8 mouse cellular contexts compared by ENCODE assay signal in genomic region chr17:12660572-12661260, GRCm38 (mm10). TPM values are rescaled to one million over a fixed set of nuclear protein-coding genes. Genes with fewer than 3 reads are reported as not detected.
DNase-seq lines count a peak whose midpoint lies in the region; ATAC-seq and TF ChIP-seq lines count a peak whose summit lies in the region.
"Had no signal": no experiment of that assay in that cellular context is flagged by ENCODE, and none has a peak within 500 bp of the region (broad histone marks: within the 10 kb centered on the region; RNA-seq: fewer than 3 reads in every experiment).

No protein-coding gene starts in this region.

- no peaks in the 10 kb centered on the region for H3K4me1 ChIP-seq in intestine, postnatal 0 days (replicated peaks; ENCODE audit: control insufficient read depth, insufficient read depth, low read length)
- no peaks in the 10 kb centered on the region for H3K4me1 ChIP-seq in neural tube, embryonic 13.5 days (replicated peaks)

- no peaks in the 10 kb centered on the region for H3K27me3 ChIP-seq in intestine, postnatal 0 days (replicated peaks; ENCODE audit: control insufficient read depth, insufficient read depth, low read length)
- H3K27me3 ChIP-seq in neural tube, embryonic 13.5 days: no peaks in the 10 kb centered on the region

- no peak overlapping the region for H3K9ac ChIP-seq in intestine, postnatal 0 days (ENCODE audit: low read depth, low read length)
- no peak overlapping the region for H3K9ac ChIP-seq in neural tube, embryonic 13.5 days

- no peaks in the 10 kb centered on the region; the same call in 1 of the 2 replicates for H3K36me3 ChIP-seq in intestine, postnatal 0 days (ENCODE audit: control insufficient read depth, insufficient read depth)
- no peaks in the 10 kb centered on the region for H3K36me3 ChIP-seq in neural tube, embryonic 13.5 days

- H3K9me3 ChIP-seq in intestine, postnatal 0 days (ENCODE audit: control insufficient read depth): no peaks in the 10 kb centered on the region
- no peaks in the 10 kb centered on the region for H3K9me3 ChIP-seq in neural tube, embryonic 13.5 days

- ATAC-seq in intestine, postnatal 0 days: no peak
- 0 out of 2 replicates have a peak, but pooled peaks have one; percentile 25 for ATAC-seq in neural tube, embryonic 13.5 days (ENCODE audit: low read depth)

- DNase-seq in left cerebral cortex, adult 2 months (ENCODE audit: extremely low spot score in 1 of 2, low spot score in 2 of 2): no peak
- DNase-seq in left cerebral cortex, postnatal 4 days: no peak
- DNase-seq in Muller cell, postnatal 12 days (ENCODE audit: inconsistent ontology term): peak; percentile 9
- DNase-seq in embryo, embryonic 10 days (ENCODE audit: low spot score): peak; percentile 69
- no peak for DNase-seq in urinary bladder, postnatal 14 days (ENCODE audit: low spot score)

- H3K4me3 ChIP-seq in left cerebral cortex, adult 2 months: no peak overlapping the region
- no peak overlapping the region for H3K4me3 ChIP-seq in intestine, postnatal 0 days (ENCODE audit: low read depth, low read length)
- H3K4me3 ChIP-seq in neural tube, embryonic 13.5 days: no peak overlapping the region
- H3K4me3 ChIP-seq: erythroblast, embryonic 14.5 days had no signal

- 76% methylated on average over 13 of the region's 13 CpGs for WGBS in intestine, postnatal 0 days
- 75% methylated on average over 13 of the region's 13 CpGs for WGBS in neural tube, embryonic 13.5 days

- peak; percentile 77 for TF ChIP-seq CTCF in left cerebral cortex, adult 2 months (IDR thresholded peaks at IDR 0.05)
- TF ChIP-seq CTCF in intestine, postnatal 0 days (IDR thresholded peaks at IDR 0.05; ENCODE audit: low read depth): peak; percentile 81

- H3K4me2 ChIP-seq in intestine, postnatal 0 days (replicated peaks; ENCODE audit: low read depth): no peak overlapping the region
- no peak overlapping the region for H3K4me2 ChIP-seq in neural tube, embryonic 13.5 days

- H3K27ac ChIP-seq in left cerebral cortex, adult 2 months: no peak overlapping the region
- H3K27ac ChIP-seq in intestine, postnatal 0 days (ENCODE audit: low read depth, low read length): no peak overlapping the region
- no peak overlapping the region for H3K27ac ChIP-seq in neural tube, embryonic 13.5 days (replicated peaks)

- intact Hi-C loops in left cerebral cortex, adult 2 months (cut with DNase I): loop anchor here (1.0 kb wide), 2 partner anchors 126 to 244 kb away; no protein-coding TSS in a partner anchor
- intact Hi-C loops in left cerebral cortex, postnatal 4 days (cut with DNase I): loop anchor here (2.0 kb wide), 1 partner anchor 244 kb away; no protein-coding TSS in a partner anchor

RNA-seq across cellular contexts. Expression of gene Slc22a1, which starts 14.9 kb away (rescaled TPM):
- total RNA-seq in left cerebral cortex, adult 2 months (2021): under 1 TPM; 0.61 to 0.96 TPM
- 1 to 10 TPM in 1 of 2 experiments, under 1 TPM in 1; 0.95 to 1.4 TPM for total RNA-seq in left cerebral cortex, postnatal 4 days (2021)
- polyA plus RNA-seq in intestine, postnatal 0 days (2015; fragmentation: Nextera tagmentation; extraction: Ambion mirVana): 2.1 and 3.1 TPM in 2 replicates
- polyA plus RNA-seq in neural tube, embryonic 13.5 days (2015; fragmentation: Nextera tagmentation; extraction: Ambion mirVana): not detected in 2 replicates
- polyA plus RNA-seq: erythroblast, embryonic 14.5 days had no signal

Comparison
In these comparisons a context has a peak if more than half of its experiments do, and no peak if none do; other contexts are left out.
1. DNase-seq: peak in Muller cell, postnatal 12 days (single experiment) and embryo, embryonic 10 days (single experiment); none in left cerebral cortex, adult 2 months (0 of 2), left cerebral cortex, postnatal 4 days (single experiment) and urinary bladder, postnatal 14 days (single experiment).